ENCODE assay signal across 9 mouse cellular contexts in the genomic region with DNA sequence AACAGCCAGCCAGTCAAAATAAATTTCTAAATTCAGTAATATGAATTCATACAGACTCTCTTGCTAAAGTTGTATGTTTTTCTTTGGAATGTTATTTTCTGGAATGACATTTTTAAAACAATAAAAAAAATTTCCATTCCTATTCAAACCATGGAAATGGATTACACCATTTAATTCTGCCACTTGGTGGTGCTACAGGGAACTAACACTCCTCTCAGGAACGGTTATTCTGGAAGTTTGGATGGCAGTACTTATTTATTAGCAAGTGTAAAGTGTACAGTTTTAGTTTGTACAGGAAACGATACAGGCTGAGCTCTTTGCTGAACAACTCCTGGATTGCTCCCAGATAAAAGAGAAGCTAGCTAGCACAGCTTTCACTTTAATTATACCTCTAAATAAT. TPM values are rescaled to one million over a fixed set of nuclear protein-coding genes. Genes with fewer than 3 reads are reported as not detected.
DNase-seq lines count a peak whose midpoint lies in the region; ATAC-seq and TF ChIP-seq lines count a peak whose summit lies in the region.
"Had no signal": no experiment of that assay in that cellular context is flagged by ENCODE, and none has a peak within 500 bp of the region (broad histone marks: within the 10 kb centered on the region; RNA-seq: fewer than 3 reads in every experiment).

No protein-coding gene starts in this region.

- DNase-seq in heart, adult 11 months: peak; percentile 34
- peak; percentile 48 to 50 for DNase-seq in left cerebral cortex, postnatal 25 days (ENCODE audit: low spot score in 2 of 2)
- no peak for DNase-seq in left cerebral cortex, adult 18-20 months (ENCODE audit: low spot score in 2 of 2)
- no peak for DNase-seq in urinary bladder, postnatal 14 days (ENCODE audit: low spot score)
- no peak for DNase-seq in forebrain, embryonic 11.5 days (ENCODE audit: low spot score)
- DNase-seq: thymus, postnatal 36 days had no signal

- WGBS in heart, embryonic 12.5 days: 43% methylated on average over 2 of the region's 2 CpGs
- WGBS in forebrain, embryonic 11.5 days: 51% methylated on average over 2 of the region's 2 CpGs

- peaks cover 11% of the 10 kb centered on the region; the same call in 1 of the 2 replicates for H3K27me3 ChIP-seq in heart, embryonic 12.5 days (replicated peaks)
- H3K27me3 ChIP-seq in myocyte (ENCODE audit: control insufficient read depth, insufficient read depth, insufficient read length): no peaks in the 10 kb centered on the region
- H3K27me3 ChIP-seq in forebrain, embryonic 11.5 days (ENCODE audit: control insufficient read depth, insufficient read depth, low read length): no peaks in the 10 kb centered on the region

- H3K4me1 ChIP-seq in heart, embryonic 12.5 days (replicated peaks): peaks cover 11% of the 10 kb centered on the region
- H3K4me1 ChIP-seq in bone marrow macrophage, adult 2 months (ENCODE audit: control insufficient read depth, insufficient read depth, low read length): peaks cover 16% of the 10 kb centered on the region
- 0 out of 2 replicates have a peak, but pooled peaks cover 2% of the 10 kb centered on the region for H3K4me1 ChIP-seq in forebrain, embryonic 11.5 days (replicated peaks; ENCODE audit: control insufficient read depth, insufficient read depth, low read length)

- no peak overlapping the region for H3K4me2 ChIP-seq in heart, embryonic 12.5 days
- H3K4me2 ChIP-seq in myocyte (ENCODE audit: low read depth): peak overlapping the region; percentile 34
- no peak overlapping the region for H3K4me2 ChIP-seq in forebrain, embryonic 11.5 days (ENCODE audit: low read depth, low read length, severe bottlenecking)

- H3K79me2 ChIP-seq in myocyte (ENCODE audit: control insufficient read depth, insufficient read depth): peaks cover 4% of the 10 kb centered on the region

- H3K36me3 ChIP-seq in heart, embryonic 12.5 days: no peaks in the 10 kb centered on the region
- H3K36me3 ChIP-seq in myocyte (ENCODE audit: control insufficient read depth, insufficient read depth): no peaks in the 10 kb centered on the region
- H3K36me3 ChIP-seq in forebrain, embryonic 11.5 days (ENCODE audit: control insufficient read depth, insufficient read depth, low read length): no peaks in the 10 kb centered on the region

- H3K9me3 ChIP-seq in heart, embryonic 12.5 days (replicated peaks): no peaks in the 10 kb centered on the region
- no peaks in the 10 kb centered on the region for H3K9me3 ChIP-seq in forebrain, embryonic 11.5 days (ENCODE audit: control insufficient read depth, low read length)

- H3K27ac ChIP-seq in heart, embryonic 12.5 days (ENCODE audit: poor library complexity, severe bottlenecking): no peak overlapping the region
- peak overlapping the region; percentile 67 for H3K27ac ChIP-seq in bone marrow macrophage, adult 2 months (ENCODE audit: insufficient read depth, low read depth, low read length)
- H3K27ac ChIP-seq in forebrain, embryonic 11.5 days (ENCODE audit: low read depth, low read length): no peak overlapping the region

- H3K9ac ChIP-seq in heart, embryonic 12.5 days: no peak overlapping the region
- no peak overlapping the region for H3K9ac ChIP-seq in forebrain, embryonic 11.5 days (ENCODE audit: low read length)

- TF ChIP-seq POLR2A in bone marrow macrophage, adult 2 months (IDR thresholded peaks at IDR 0.05; ENCODE audit: borderline replicate concordance, low read depth, low read length): no peak
- TF ChIP-seq POLR2A in myocyte (IDR thresholded peaks at IDR 0.05; ENCODE audit: insufficient read length, low read depth): no peak

- ATAC-seq in heart, embryonic 12.5 days (ENCODE audit: insufficient number of reproducible peaks, low FRiP score): no peak
- no peak for ATAC-seq in forebrain, embryonic 11.5 days (replicated peaks; ENCODE audit: low FRiP score)

- H3K4me3 ChIP-seq in heart, embryonic 12.5 days: no peak overlapping the region
- no peak overlapping the region for H3K4me3 ChIP-seq in bone marrow macrophage, adult 2 months (ENCODE audit: insufficient read depth, low read length)
- H3K4me3 ChIP-seq in myocyte: no peak overlapping the region
- H3K4me3 ChIP-seq in forebrain, embryonic 11.5 days (ENCODE audit: low read depth, low read length): no peak overlapping the region

- TF ChIP-seq CTCF in bone marrow macrophage, adult 2 months (IDR thresholded peaks at IDR 0.05; ENCODE audit: low read depth, low read length): no peak

- no peak overlapping the region for H3ac ChIP-seq in myocyte (ENCODE audit: control insufficient read depth, insufficient read length)

- intact Hi-C loops in left cerebral cortex, postnatal 25 days (cut with DNase I): loop anchor here (5.0 kb wide), 1 partner anchor 85 kb away; the partner anchor contains the start of gene Foxn2

TF ChIP-seq in myocyte, 11 proteins besides CTCF, POLR2A, EP300 and RAD21:
- TF ChIP-seq MAX (IDR thresholded peaks at IDR 0.05; ENCODE audit: low read depth) (no peak), USF1 (IDR thresholded peaks at IDR 0.05; ENCODE audit: low read depth) (no peak), MYOD1 (IDR thresholded peaks at IDR 0.05; ENCODE audit: control insufficient read depth in 1 of 3, insufficient read length in 2 of 3, low read depth in 2 of 3) (no peak), TCF3 (IDR thresholded peaks at IDR 0.05; ENCODE audit: insufficient read length, low read depth) (no peak), CEBPB (IDR thresholded peaks at IDR 0.05; ENCODE audit: insufficient read depth, poor library complexity, severe bottlenecking) (no peak), MYOG (IDR thresholded peaks at IDR 0.05; ENCODE audit: control insufficient read depth in 1 of 3, insufficient read depth in 1 of 3, insufficient read length in 2 of 3, low read depth in 2 of 3) (no peak), E2F4 (IDR thresholded peaks at IDR 0.05; ENCODE audit: insufficient read depth) (no peak), SRF (IDR thresholded peaks at IDR 0.05; ENCODE audit: control insufficient read depth, insufficient read length, low read depth) (no peak), TCF12 (IDR thresholded peaks at IDR 0.05; ENCODE audit: insufficient read depth, poor library complexity, severe bottlenecking) (no peak), REST (IDR thresholded peaks at IDR 0.05; ENCODE audit: insufficient read depth, insufficient read length) (no peak), POLR2AphosphoS2 (IDR thresholded peaks at IDR 0.05; ENCODE audit: insufficient read length, low read depth) (no peak)
TF ChIP-seq in myocyte: peak in this region for 0.

RNA-seq across cellular contexts. Expression of gene Ppp1r21, which starts 2.1 kb away (rescaled TPM):
- 12.4 and 16.1 TPM in 2 replicates for polyA plus RNA-seq in heart, embryonic 12.5 days (2016; fragmentation: Nextera tagmentation; extraction: Ambion mirVana)
- total RNA-seq in left cerebral cortex, postnatal 25 days (2021): 10 to 100 TPM; 84.6 to 85.9 TPM
- 10 to 100 TPM; 76.6 to 80.7 TPM for total RNA-seq in left cerebral cortex, adult 18-20 months (2021)
- polyA plus RNA-seq in bone marrow macrophage, adult 2 months (2012; ENCODE audit: insufficient read depth, insufficient read length, missing spikeins): 103 and 109 TPM in 2 replicates
- 11.5 TPM for polyA plus RNA-seq in myocyte (2012; fragmentation: generic; extraction: Trizol)
- 23.8 and 29.4 TPM in 2 replicates for polyA plus RNA-seq in forebrain, embryonic 11.5 days (2014; fragmentation: Nextera tagmentation; extraction: Ambion mirVana)

Comparison
In these comparisons a context has a peak if more than half of its experiments do, and no peak if none do; other contexts are left out.
1. DNase-seq: peak in heart, adult 11 months (single experiment) and left cerebral cortex, postnatal 25 days (2 of 2); none in left cerebral cortex, adult 18-20 months (0 of 2), urinary bladder, postnatal 14 days (single experiment) and forebrain, embryonic 11.5 days (single experiment).